Mouse (Mus musculus) lung, postnatal 0 days (tissue): Measurements from ENCODE around the gene Map4. TPM values are rescaled to one million over a fixed set of nuclear protein-coding genes. Genes with fewer than 3 reads are reported as not detected.

Experiments used
- ATAC-seq: fragments of 200-750 bp; cut with Nextera tagmentation; 2 replicates; pipeline ENCODE4 v1.8.0; 2017; ENCODE audit warnings: moderate library complexity
- DNase-seq: peaks from one replicate; pipeline ENCODE4 v3.0.0-alpha.2; 2016; ENCODE audit warnings: low spot score
- H3K27ac ChIP-seq: fragments of 300-500 bp; sonication (generic); 2 replicates; pipeline ENCODE4 v1.5.1; 2014; ENCODE audit warnings: antibody characterized with exemption, mild to moderate bottlenecking, low read length, mixed read lengths
- H3K27me3 ChIP-seq: fragments of 300-500 bp; sonication (generic); replicated peaks from 2 replicates; pipeline ENCODE4 v1.6.1; 2014; ENCODE audit warnings: low read length, mixed read lengths; ENCODE audit not compliant: insufficient read depth
- H3K36me3 ChIP-seq: fragments of 300-500 bp; sonication (generic); 2 replicates; pipeline ENCODE4 v1.6.1; 2014; ENCODE audit warnings: low read length, mixed read lengths; ENCODE audit not compliant: insufficient read depth
- H3K4me1 ChIP-seq: fragments of 300-500 bp; sonication (generic); 2 replicates; pipeline ENCODE4 v1.6.1; 2014; ENCODE audit warnings: antibody characterized with exemption, low read depth, low read length, mixed read lengths; ENCODE audit not compliant: insufficient read depth
- H3K4me2 ChIP-seq: fragments of 300-500 bp; sonication (generic); replicated peaks from 2 replicates; pipeline ENCODE4 v1.6.1; 2014; ENCODE audit warnings: low read depth, mild to moderate bottlenecking, low read length, moderate library complexity, mixed read lengths
- H3K4me3 ChIP-seq: fragments of 300-500 bp; sonication (generic); 2 replicates; pipeline ENCODE4 v1.5.1; 2014; ENCODE audit warnings: low read depth, low read length
- H3K9ac ChIP-seq: fragments of 300-500 bp; sonication (generic); replicated peaks from 2 replicates; pipeline ENCODE4 v1.6.1; 2014; ENCODE audit warnings: low read depth, mild to moderate bottlenecking
- H3K9me3 ChIP-seq: fragments of 300-500 bp; sonication (generic); 2 replicates; pipeline ENCODE4 v1.6.1; 2016; ENCODE audit warnings: low read length, mixed read lengths
- CTCF ChIP-seq: IDR thresholded peaks from 2 replicates; pipeline ENCODE4 v1.5.1; 2016; ENCODE audit warnings: antibody characterized with exemption, mild to moderate bottlenecking
- EP300 ChIP-seq: IDR thresholded peaks from 2 replicates; pipeline ENCODE4 v1.6.1; 2016; ENCODE audit warnings: antibody characterized with exemption, mild to moderate bottlenecking, control low read depth
- WGBS: fragments of 180-500 bp; shearing (Covaris S2); extraction: QIAGEN DNeasy Blood & Tissue Kit; methylation state at CpG from one replicate; pipeline ENCODE4 v1.1.7; 2014; 5-methylcytosine and 5-hydroxymethylcytosine counted together
- polyA plus RNA-seq: library from polyadenylated mRNA; unstranded; fragments of >200 nt; fragmentation: Nextera tagmentation; extraction: Ambion mirVana; gene quantifications from 2 replicates; pipeline ENCODE4 v1.2.1, GENCODE M21; 2015

Map4 gene
- polyA plus RNA-seq, 1 experiment from 2014 or later = 35.6 TPM

GRCm38 (mm10) chr9:109953538-109953937, 22.3 kb downstream of the Map4 start:
- no peak for TF ChIP-seq CTCF
- no peak for TF ChIP-seq EP300
- DNase-seq (no peak), ATAC-seq (no peak)
- H3K36me3 ChIP-seq = no peaks in the 10 kb centered on the region
- H3K4me2 ChIP-seq = no peak overlapping the region
- H3K4me1 ChIP-seq = no peaks in the 10 kb centered on the region
- no peaks in the 10 kb centered on the region for H3K9me3 ChIP-seq
- H3K27me3 ChIP-seq = no peaks in the 10 kb centered on the region
- H3K27ac ChIP-seq = no peak overlapping the region
- no peak overlapping the region for H3K4me3 ChIP-seq
- H3K9ac ChIP-seq = no peak overlapping the region
- 91% methylated on average over 8 of the region's 8 CpGs for WGBS

GRCm38 (mm10) chr9:109954631-109955030, 23.4 kb downstream of the Map4 start:
- no peak for ATAC-seq

GRCm38 (mm10) chr9:109959456-109960150, 28.3 kb downstream of the Map4 start:
- Histone ChIP-seq H3K27ac (no peak overlapping the region), H3K4me3 (no peak overlapping the region), H3K27me3 (no peaks in the 10 kb centered on the region), H3K36me3 (no peaks in the 10 kb centered on the region), H3K4me1 (no peaks in the 10 kb centered on the region), H3K9ac (no peak overlapping the region), H3K4me2 (no peak overlapping the region), H3K9me3 (no peaks in the 10 kb centered on the region)
- WGBS = 30% methylated on average over 5 of the region's 5 CpGs
- DNase-seq (no peak), ATAC-seq (no peak)
- TF ChIP-seq CTCF (no peak), EP300 (no peak)

More at GRCm38 (mm10) chr9:109954631-109955030, 23.4 kb downstream of the Map4 start:
- no peaks in the 10 kb centered on the region for H3K9me3 ChIP-seq
- TF ChIP-seq CTCF (no peak), EP300 (no peak)
- no peak overlapping the region for H3K27ac ChIP-seq
- no peak overlapping the region for H3K4me3 ChIP-seq
- H3K36me3 ChIP-seq = no peaks in the 10 kb centered on the region
- DNase-seq = no peak
- H3K9ac ChIP-seq = no peak overlapping the region
- no peaks in the 10 kb centered on the region for H3K27me3 ChIP-seq
- H3K4me1 ChIP-seq = no peaks in the 10 kb centered on the region
- H3K4me2 ChIP-seq = no peak overlapping the region

DNA sequence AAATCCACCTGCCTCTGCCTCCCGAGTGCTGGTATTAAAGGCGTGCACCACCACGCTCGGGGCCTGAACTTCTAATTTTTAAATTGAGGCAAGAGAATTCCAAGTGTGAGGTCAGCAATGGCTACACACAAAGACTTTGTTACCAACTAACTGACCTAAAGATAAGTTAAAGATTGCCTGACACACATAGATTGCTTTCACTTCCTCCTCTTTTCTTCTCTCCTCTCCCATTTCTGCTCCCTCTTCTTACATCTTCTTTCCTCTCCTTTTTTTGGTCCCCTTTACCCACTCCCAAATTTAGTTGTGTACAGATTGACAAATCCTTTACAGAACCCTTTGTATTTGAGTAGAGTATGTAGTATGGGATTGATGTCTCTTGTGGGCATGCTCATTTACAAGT, 29.3 kb downstream of the Map4 start:
- Histone ChIP-seq H3K4me2 (no peak overlapping the region), H3K27me3 (no peaks in the 10 kb centered on the region), H3K9ac (no peak overlapping the region), H3K4me1 (no peaks in the 10 kb centered on the region), H3K36me3 (no peaks in the 10 kb centered on the region), H3K4me3 (no peak overlapping the region), H3K27ac (no peak overlapping the region), H3K9me3 (no peaks in the 10 kb centered on the region)
- DNase-seq (no peak), ATAC-seq (no peak)
- TF ChIP-seq CTCF (no peak), EP300 (no peak)
- 91% methylated on average over 4 of the region's 4 CpGs for WGBS

- Histone ChIP-seq H3K4me2 (no peak overlapping the region), H3K9ac (no peak overlapping the region), H3K36me3 (no peaks in the 10 kb centered on the region), H3K4me3 (no peak overlapping the region), H3K27ac (no peak overlapping the region), H3K9me3 (no peaks in the 10 kb centered on the region), H3K4me1 (no peaks in the 10 kb centered on the region), H3K27me3 (no peaks in the 10 kb centered on the region)
- no peak for ATAC-seq
- TF ChIP-seq EP300 (no peak), CTCF (no peak)
- DNase-seq = no peak
Measured at GRCm38 (mm10) chr9:109964761-109965160, 33.5 kb downstream of the Map4 start.

DNA sequence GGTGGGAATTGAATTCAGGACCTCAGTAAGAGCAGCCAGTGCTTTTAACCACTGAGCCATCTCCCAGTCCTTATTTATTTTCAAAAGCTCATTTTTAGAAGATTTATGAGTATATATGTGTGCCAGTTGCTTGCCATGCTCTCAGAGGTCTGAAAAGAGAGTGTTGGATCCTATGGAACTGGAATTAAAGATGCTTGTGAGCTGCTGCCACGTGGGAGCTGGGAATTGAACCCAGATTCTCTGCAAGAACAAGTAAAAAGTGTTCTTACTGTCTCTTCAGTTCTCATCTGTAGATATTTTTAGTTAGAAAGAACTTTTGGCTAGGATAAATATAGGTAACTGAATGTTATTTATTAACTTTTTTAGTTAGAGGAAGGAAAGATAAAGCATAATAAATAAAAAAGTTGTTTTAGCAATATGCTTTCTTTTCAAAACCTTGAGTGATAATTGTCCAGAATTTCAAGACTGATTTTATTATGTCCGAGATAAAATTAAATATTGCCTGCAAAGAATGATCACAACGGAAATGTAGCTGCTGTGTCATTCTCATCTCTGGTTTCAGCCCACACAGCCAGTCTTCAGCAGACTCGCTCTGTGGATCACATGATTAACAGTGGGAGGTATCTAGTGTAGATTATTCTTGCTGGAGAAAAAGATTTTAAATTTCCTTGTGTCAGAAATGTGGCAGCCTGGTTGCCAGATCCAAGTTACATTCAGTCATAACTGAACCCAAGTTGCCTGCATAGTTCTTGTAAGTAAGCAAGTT, 37.3 kb downstream of the Map4 start:
- TF ChIP-seq CTCF = no peak
- ATAC-seq = peak; percentile 43
- Histone ChIP-seq H3K4me2 (no peak overlapping the region), H3K9me3 (no peaks in the 10 kb centered on the region), H3K27me3 (no peaks in the 10 kb centered on the region), H3K4me1 (no peaks in the 10 kb centered on the region), H3K27ac (no peak overlapping the region), H3K9ac (no peak overlapping the region), H3K4me3 (no peak overlapping the region), H3K36me3 (no peaks in the 10 kb centered on the region)
- DNase-seq = no peak
- 58% methylated on average over 4 of the region's 4 CpGs for WGBS
